Mouse (Mus musculus): Measurements from ENCODE around the gene Jazf1. TPM values are rescaled to one million over a fixed set of nuclear protein-coding genes. Genes with fewer than 3 reads are reported as not detected.

Jazf1 gene
- total and polyA plus RNA-seq, 2 experiments = 0.48 to 0.74 TPM

DNA sequence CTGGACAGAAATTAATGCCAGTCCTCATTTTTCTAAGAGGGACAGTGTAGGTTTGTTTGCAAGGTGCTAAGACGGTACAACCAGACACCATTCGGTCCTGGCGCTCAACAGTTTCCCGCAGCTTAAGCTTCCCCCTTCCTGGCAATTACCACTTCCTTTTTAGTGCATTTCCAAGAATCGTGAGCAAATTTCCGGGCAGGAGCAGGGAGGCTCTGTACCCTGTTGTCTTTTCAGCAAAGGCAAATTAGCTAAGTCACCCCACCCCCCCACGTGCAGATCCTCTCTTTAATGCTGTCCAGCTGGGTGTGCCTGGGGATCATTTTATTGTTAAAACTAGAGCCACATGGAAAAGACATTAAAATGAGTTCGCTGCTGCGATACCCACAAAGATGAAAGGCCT lies 266.2 kb downstream of the Jazf1 start:
- TF ChIP-seq POLR2A (IDR thresholded peaks at IDR 0.05; ENCODE audit: extremely low read depth, insufficient read depth, low read length) = no peak
- no peak for TF ChIP-seq CTCF (IDR thresholded peaks at IDR 0.05; ENCODE audit: low read depth, low read length)
- no peaks in the 10 kb centered on the region for H3K79me2 ChIP-seq (ENCODE audit: control insufficient read depth, insufficient read depth, low read length)
- no peak overlapping the region for H3K27ac ChIP-seq (replicated peaks; ENCODE audit: insufficient read depth, low read depth, low read length)
- H3K4me3 ChIP-seq (ENCODE audit: insufficient read depth, low read depth, low read length) = no peak overlapping the region
- 71% methylated on average over 9 of the region's 9 CpGs for WGBS
- no peak for DNase-seq (ENCODE audit: extremely low read depth, low read depth, low spot score)
- H3K27me3 ChIP-seq (ENCODE audit: control insufficient read depth, insufficient read depth, low read length) = no peaks in the 10 kb centered on the region
- no peaks in the 10 kb centered on the region for H3K4me1 ChIP-seq (ENCODE audit: control insufficient read depth, insufficient read depth, low read length)
- no peak overlapping the region for H3K9ac ChIP-seq (ENCODE audit: low read depth, low read length)
- H3K36me3 ChIP-seq (ENCODE audit: control insufficient read depth, insufficient read depth, low read length) = no peaks in the 10 kb centered on the region

DNA sequence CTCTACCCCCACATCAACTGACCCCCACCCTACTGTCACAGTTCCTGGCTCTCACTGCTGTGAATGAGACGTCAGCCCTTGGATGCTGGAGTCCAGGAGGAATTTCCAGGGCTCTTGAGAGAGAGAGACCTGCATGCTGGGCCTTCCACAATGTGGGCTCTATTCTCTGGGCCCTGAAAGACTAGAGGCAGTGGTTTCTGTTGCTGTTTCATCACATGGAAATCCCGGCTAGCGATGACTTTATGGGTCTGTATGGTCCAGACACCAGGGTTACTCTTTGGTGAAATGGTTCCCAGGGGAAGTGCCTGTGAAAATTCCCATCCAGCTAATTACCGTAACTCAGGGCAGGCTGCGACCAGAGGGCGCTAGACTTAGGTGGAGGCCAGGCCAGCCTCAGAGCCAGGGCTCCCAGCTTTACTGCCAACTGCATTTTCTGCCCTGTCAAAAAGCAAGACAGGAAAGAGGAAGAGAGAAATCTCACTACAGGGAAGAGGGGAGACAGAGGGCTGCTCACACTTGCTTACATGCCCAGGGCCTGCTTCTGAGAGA lies 271.1 kb downstream of the Jazf1 start:
- Histone ChIP-seq H3K9ac (ENCODE audit: low read depth, low read length) (no peak overlapping the region), H3K4me1 (ENCODE audit: control insufficient read depth, insufficient read depth, low read length) (no peaks in the 10 kb centered on the region), H3K4me3 (ENCODE audit: insufficient read depth, low read depth, low read length) (no peak overlapping the region), H3K27ac (replicated peaks; ENCODE audit: insufficient read depth, low read depth, low read length) (no peak overlapping the region), H3K79me2 (ENCODE audit: control insufficient read depth, insufficient read depth, low read length) (no peaks in the 10 kb centered on the region), H3K27me3 (ENCODE audit: control insufficient read depth, insufficient read depth, low read length) (no peaks in the 10 kb centered on the region), H3K36me3 (ENCODE audit: control insufficient read depth, insufficient read depth, low read length) (no peaks in the 10 kb centered on the region)
- 83% methylated on average over 6 of the region's 6 CpGs for WGBS
- DNase-seq (ENCODE audit: extremely low read depth, low read depth, low spot score) = no peak
- TF ChIP-seq CTCF (IDR thresholded peaks at IDR 0.05; ENCODE audit: low read depth, low read length) = peak; percentile 25; the same call in 1 of the 2 replicates
- no peak for TF ChIP-seq POLR2A (IDR thresholded peaks at IDR 0.05; ENCODE audit: extremely low read depth, insufficient read depth, low read length)

DNA sequence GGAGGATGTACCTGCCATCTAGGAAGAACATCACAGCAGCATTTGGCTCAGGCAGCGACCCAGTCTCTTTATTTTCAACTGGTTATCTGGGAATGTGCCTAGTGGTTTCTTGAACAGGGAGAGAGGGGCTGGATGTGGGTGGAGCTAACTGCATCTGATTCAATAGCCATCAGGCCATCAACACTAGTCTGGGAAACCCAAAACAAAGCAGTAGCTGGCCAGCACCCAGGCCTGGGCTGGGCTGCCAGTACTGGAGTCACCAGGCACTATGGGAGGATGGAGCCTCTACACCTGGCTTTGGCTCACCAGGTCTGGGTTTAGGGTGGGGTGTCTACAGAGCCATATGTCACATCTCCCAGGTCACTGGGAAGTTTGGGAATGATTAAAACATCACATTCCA lies 271.7 kb downstream of the Jazf1 start:
- WGBS = 73% methylated on average over 1 of the region's 1 CpGs
- H3K79me2 ChIP-seq (ENCODE audit: control insufficient read depth, insufficient read depth, low read length) = no peaks in the 10 kb centered on the region
- no peak overlapping the region for H3K27ac ChIP-seq (replicated peaks; ENCODE audit: insufficient read depth, low read depth, low read length)

DNA sequence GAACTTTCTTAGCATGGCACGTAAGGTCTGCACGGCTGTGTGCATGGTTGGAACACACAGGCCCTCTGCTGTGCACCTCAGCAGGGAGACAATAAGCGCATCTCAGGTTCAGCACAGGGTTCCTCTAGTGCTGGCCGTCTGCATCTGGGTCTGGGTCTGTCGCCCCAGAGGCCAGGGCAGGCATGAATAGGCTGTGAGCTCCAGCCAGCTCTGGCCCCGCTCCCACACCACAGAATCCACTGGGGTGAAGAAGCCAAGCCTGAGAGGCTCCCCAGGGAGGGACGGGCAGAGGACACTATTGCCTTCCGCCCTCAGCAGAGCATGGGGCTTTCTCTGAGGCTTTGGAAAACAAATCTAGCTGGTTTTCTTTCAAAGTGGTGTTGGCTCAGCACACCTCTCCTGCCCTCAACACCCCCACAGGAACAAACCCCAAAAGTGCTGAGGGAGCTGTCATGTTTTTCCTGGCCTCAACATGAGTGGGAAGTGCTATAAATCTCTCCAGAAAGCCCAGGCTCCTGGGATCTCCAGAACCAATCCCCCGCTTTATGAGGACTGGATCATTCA lies 272.3 kb downstream of the Jazf1 start:
- Histone ChIP-seq H3K36me3 (ENCODE audit: control insufficient read depth, insufficient read depth, low read length) (no peaks in the 10 kb centered on the region), H3K79me2 (ENCODE audit: control insufficient read depth, insufficient read depth, low read length) (no peaks in the 10 kb centered on the region), H3K27ac (replicated peaks; ENCODE audit: insufficient read depth, low read depth, low read length) (no peak overlapping the region), H3K4me3 (ENCODE audit: insufficient read depth, low read depth, low read length) (no peak overlapping the region), H3K27me3 (ENCODE audit: control insufficient read depth, insufficient read depth, low read length) (no peaks in the 10 kb centered on the region), H3K9ac (ENCODE audit: low read depth, low read length) (no peak overlapping the region), H3K4me1 (ENCODE audit: control insufficient read depth, insufficient read depth, low read length) (no peaks in the 10 kb centered on the region)
- no peak for DNase-seq (ENCODE audit: extremely low read depth, low read depth, low spot score)
- TF ChIP-seq CTCF (IDR thresholded peaks at IDR 0.05; ENCODE audit: low read depth, low read length) (no peak), POLR2A (IDR thresholded peaks at IDR 0.05; ENCODE audit: extremely low read depth, insufficient read depth, low read length) (no peak)
- WGBS = 88% methylated on average over 9 of the region's 9 CpGs

More for the DNA sequence above, 271.7 kb downstream of the Jazf1 start:
- TF ChIP-seq CTCF (IDR thresholded peaks at IDR 0.05; ENCODE audit: low read depth, low read length) (no peak), POLR2A (IDR thresholded peaks at IDR 0.05; ENCODE audit: extremely low read depth, insufficient read depth, low read length) (no peak)
- Histone ChIP-seq H3K36me3 (ENCODE audit: control insufficient read depth, insufficient read depth, low read length) (no peaks in the 10 kb centered on the region), H3K9ac (ENCODE audit: low read depth, low read length) (no peak overlapping the region), H3K4me3 (ENCODE audit: insufficient read depth, low read depth, low read length) (no peak overlapping the region), H3K27me3 (ENCODE audit: control insufficient read depth, insufficient read depth, low read length) (no peaks in the 10 kb centered on the region), H3K4me1 (ENCODE audit: control insufficient read depth, insufficient read depth, low read length) (no peaks in the 10 kb centered on the region)
- DNase-seq (ENCODE audit: extremely low read depth, low read depth, low spot score) = no peak

DNA sequence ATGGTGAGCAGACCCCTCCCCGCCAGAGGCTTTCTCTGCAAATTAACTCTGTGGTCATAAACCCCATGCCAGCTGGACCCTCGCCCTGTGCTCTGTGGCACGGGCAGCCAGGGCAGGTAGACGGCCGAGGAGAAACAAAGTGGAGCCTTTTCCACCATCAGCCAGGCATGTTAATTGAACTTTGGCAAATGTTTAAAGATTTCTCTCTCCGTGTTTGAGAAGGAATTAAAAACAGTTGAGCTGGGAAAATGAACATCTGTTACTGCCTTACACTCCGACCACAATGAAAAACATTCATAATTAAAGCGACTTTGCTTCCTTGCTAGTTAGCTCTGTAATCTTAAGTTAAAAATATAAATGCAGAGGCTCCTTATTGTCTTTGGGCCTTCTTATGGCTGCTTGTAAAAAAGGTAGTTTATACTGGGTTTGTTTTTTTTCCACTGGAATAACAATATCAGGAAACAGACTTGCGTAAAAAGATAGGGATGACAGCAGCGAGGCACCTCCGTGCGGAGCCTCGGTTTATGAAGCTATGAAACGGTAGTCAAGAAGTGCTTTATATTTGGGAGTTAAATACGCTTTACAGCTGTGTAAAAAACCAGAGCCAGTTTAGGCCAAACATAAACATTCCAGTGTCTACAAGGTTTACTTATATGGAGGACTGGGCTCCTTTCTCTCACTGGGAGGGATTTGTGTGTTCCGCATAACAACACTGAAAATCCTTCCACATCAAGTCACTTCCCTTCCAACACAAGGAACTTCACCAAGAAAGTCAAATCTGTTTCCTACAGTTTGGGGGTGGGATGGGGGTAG lies 273.2 kb downstream of the Jazf1 start:
- Histone ChIP-seq H3K9ac (ENCODE audit: low read depth, low read length) (no peak overlapping the region), H3K36me3 (ENCODE audit: control insufficient read depth, insufficient read depth, low read length) (no peaks in the 10 kb centered on the region), H3K27me3 (ENCODE audit: control insufficient read depth, insufficient read depth, low read length) (no peaks in the 10 kb centered on the region), H3K27ac (replicated peaks; ENCODE audit: insufficient read depth, low read depth, low read length) (no peak overlapping the region), H3K4me3 (ENCODE audit: insufficient read depth, low read depth, low read length) (no peak overlapping the region), H3K4me1 (ENCODE audit: control insufficient read depth, insufficient read depth, low read length) (no peaks in the 10 kb centered on the region), H3K79me2 (ENCODE audit: control insufficient read depth, insufficient read depth, low read length) (no peaks in the 10 kb centered on the region)
- TF ChIP-seq POLR2A (IDR thresholded peaks at IDR 0.05; ENCODE audit: extremely low read depth, insufficient read depth, low read length) (no peak), CTCF (IDR thresholded peaks at IDR 0.05; ENCODE audit: low read depth, low read length) (no peak)
- whole genome bisulfite sequencing = 72% methylated on average over 16 of the region's 16 CpGs
- DNase-seq (ENCODE audit: extremely low read depth, low read depth, low spot score) = no peak

DNA sequence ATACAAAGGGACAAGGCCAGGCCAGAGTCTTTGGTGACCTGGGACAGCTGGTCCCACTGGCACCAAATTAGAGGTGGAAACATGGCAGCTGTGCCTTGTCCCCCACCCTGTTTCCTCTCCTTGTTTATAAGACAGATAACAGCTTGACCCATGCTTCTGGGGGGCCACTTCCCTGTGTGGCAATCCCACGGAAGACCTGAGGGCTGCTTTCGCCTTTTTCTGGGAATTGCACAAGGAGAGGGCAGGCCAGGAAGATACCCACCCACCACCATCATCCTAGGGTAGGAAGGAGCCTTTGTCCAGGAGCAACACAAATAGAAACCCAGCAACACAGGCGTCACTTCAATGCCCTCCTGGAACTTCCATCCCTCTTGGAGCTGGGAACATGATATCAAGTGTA lies 276.0 kb downstream of the Jazf1 start:
- H3K27ac ChIP-seq (replicated peaks; ENCODE audit: insufficient read depth, low read depth, low read length) = no peak overlapping the region
- no peak for DNase-seq (ENCODE audit: extremely low read depth, low read depth, low spot score)
- H3K79me2 ChIP-seq (ENCODE audit: control insufficient read depth, insufficient read depth, low read length) = no peaks in the 10 kb centered on the region
- WGBS = 77% methylated on average over 3 of the region's 3 CpGs
- H3K9ac ChIP-seq (ENCODE audit: low read depth, low read length) = no peak overlapping the region
- no peak for TF ChIP-seq POLR2A (IDR thresholded peaks at IDR 0.05; ENCODE audit: extremely low read depth, insufficient read depth, low read length)
- TF ChIP-seq CTCF (IDR thresholded peaks at IDR 0.05; ENCODE audit: low read depth, low read length) = no peak
- no peak overlapping the region for H3K4me3 ChIP-seq (ENCODE audit: insufficient read depth, low read depth, low read length)
- H3K36me3 ChIP-seq (ENCODE audit: control insufficient read depth, insufficient read depth, low read length) = no peaks in the 10 kb centered on the region
- no peaks in the 10 kb centered on the region for H3K27me3 ChIP-seq (ENCODE audit: control insufficient read depth, insufficient read depth, low read length)
- H3K4me1 ChIP-seq (ENCODE audit: control insufficient read depth, insufficient read depth, low read length) = no peaks in the 10 kb centered on the region
